Mouse (Mus musculus) lung, postnatal 0 days (tissue): Measurements from ENCODE around the gene Ttyh2.

Source experiments
- CTCF ChIP-seq: IDR thresholded peaks from 2 replicates; pipeline ENCODE4 v1.5.1; 2016; ENCODE audit warnings: antibody characterized with exemption, mild to moderate bottlenecking
- EP300 ChIP-seq: IDR thresholded peaks from 2 replicates; pipeline ENCODE4 v1.6.1; 2016; ENCODE audit warnings: antibody characterized with exemption, mild to moderate bottlenecking, control low read depth

GRCm38 (mm10) chr11:114740598-114740997 is 65.4 kb downstream of the Ttyh2 start:
- TF ChIP-seq EP300: no peak
- no peak for TF ChIP-seq CTCF
